Mouse (Mus musculus) embryonic facial prominence, embryonic 10.5 days (tissue): ENCODE measurements around the gene Otulinl. TPM values are rescaled to one million over a fixed set of nuclear protein-coding genes. Genes with fewer than 3 reads are reported as not detected.

ENCODE experiments used
- DNase-seq: peaks from one replicate; pipeline ENCODE4 v3.0.0-alpha.2; 2017; ENCODE audit warnings: low spot score
- H3K27ac ChIP-seq: fragments of 300-500 bp; sonication (generic); replicated peaks from 2 replicates; pipeline ENCODE4 v1.5.1; 2016; ENCODE audit warnings: mild to moderate bottlenecking
- H3K27me3 ChIP-seq: fragments of 300-500 bp; sonication (generic); replicated peaks from 2 replicates; pipeline ENCODE4 v1.6.1; 2016; ENCODE audit warnings: low read depth, mild to moderate bottlenecking; ENCODE audit not compliant: poor library complexity, severe bottlenecking
- H3K36me3 ChIP-seq: fragments of 300-500 bp; sonication (generic); replicated peaks from 2 replicates; pipeline ENCODE4 v1.6.1; 2016; ENCODE audit warnings: mild to moderate bottlenecking, moderate library complexity
- H3K4me1 ChIP-seq: fragments of 300-500 bp; sonication (generic); 2 replicates; pipeline ENCODE4 v1.6.1; 2016
- H3K4me3 ChIP-seq: fragments of 300-500 bp; sonication (generic); 2 replicates; pipeline ENCODE4 v1.5.1; 2016; ENCODE audit warnings: mild to moderate bottlenecking, moderate library complexity
- H3K9me3 ChIP-seq: fragments of 300-500 bp; sonication (generic); 2 replicates; pipeline ENCODE4 v1.6.1; 2016; ENCODE audit warnings: mild to moderate bottlenecking
- WGBS: fragments of 180-500 bp; shearing (Covaris S2); methylation state at CpG from one replicate; pipeline ENCODE4 v1.1.7; 2016; 5-methylcytosine and 5-hydroxymethylcytosine counted together
- polyA plus RNA-seq: library from polyadenylated mRNA; unstranded; fragments of >200 nt; fragmentation: Nextera tagmentation; extraction: Ambion mirVana; gene quantifications from 2 replicates; pipeline ENCODE4 v1.2.1, GENCODE M21; 2016

Otulinl gene
- polyA plus RNA-seq, 1 experiment from 2014 or later = 7.9 TPM

DNA sequence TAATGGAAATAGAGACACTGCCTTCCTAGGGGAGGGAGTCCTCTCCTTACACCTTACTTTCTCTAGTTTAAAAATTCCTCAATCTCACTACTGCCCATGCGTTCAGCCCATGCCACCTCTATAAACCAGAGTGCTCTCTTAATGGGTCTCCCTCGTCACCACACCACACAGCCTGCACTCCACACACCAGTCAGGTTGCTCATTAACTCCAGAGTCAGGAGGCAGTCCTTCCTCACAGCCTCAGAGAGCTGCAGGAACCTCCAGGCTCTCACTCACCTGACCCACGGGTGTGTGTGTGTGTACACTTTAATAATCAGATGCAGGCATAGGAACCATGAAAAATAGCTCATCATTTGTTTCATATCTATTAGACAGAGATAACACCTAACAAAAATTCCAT lies 61.7 kb downstream of the Otulinl start:
- no peak for DNase-seq
- Histone ChIP-seq H3K27me3 (no peaks in the 10 kb centered on the region), H3K9me3 (no peaks in the 10 kb centered on the region), H3K36me3 (peaks cover 88% of the 10 kb centered on the region), H3K4me1 (no peaks in the 10 kb centered on the region), H3K27ac (no peak overlapping the region), H3K4me3 (no peak overlapping the region)
- WGBS = 90% methylated on average over 3 of the region's 3 CpGs

DNA sequence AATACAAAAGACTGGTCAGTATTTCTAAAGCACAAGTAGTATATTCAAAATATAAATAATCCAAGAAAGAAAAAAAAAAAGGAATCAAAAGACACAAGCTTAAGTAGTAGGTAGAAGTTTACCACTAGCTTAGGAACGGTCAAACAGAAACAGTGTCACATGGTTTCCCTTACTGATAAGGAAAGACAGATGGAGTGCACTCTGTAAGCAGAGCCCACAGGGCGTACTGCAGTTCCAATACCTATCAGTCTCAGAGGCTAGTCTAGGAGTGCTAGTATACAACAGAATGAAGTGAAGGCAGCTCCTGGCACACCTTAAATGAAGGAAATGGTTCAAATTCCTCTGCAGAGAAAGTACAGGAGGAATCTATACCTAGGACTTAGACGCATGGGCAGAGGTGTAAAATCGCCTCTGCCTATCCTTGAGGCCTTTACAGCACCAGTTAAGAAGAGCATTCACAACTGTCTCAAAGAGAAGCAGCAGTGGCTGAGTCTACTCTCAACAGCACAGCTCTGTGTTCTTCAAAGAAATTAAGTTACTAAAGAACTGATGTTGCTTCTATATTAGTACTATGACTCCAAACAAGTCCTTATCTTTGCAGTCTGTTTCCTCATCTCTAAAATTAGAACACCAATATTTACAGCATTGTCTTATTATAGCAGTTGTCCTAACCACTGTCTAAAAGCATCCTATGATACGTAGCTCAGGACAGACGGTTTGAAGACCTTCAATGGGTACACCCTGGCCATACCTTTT lies 62.4 kb downstream of the Otulinl start:
- H3K27ac ChIP-seq = no peak overlapping the region
- WGBS = 87% methylated on average over 6 of the region's 6 CpGs
- no peak overlapping the region for H3K4me3 ChIP-seq
- peaks cover 89% of the 10 kb centered on the region for H3K36me3 ChIP-seq
- no peaks in the 10 kb centered on the region for H3K9me3 ChIP-seq
- H3K4me1 ChIP-seq = no peaks in the 10 kb centered on the region
- no peaks in the 10 kb centered on the region for H3K27me3 ChIP-seq
- no peak for DNase-seq

DNA sequence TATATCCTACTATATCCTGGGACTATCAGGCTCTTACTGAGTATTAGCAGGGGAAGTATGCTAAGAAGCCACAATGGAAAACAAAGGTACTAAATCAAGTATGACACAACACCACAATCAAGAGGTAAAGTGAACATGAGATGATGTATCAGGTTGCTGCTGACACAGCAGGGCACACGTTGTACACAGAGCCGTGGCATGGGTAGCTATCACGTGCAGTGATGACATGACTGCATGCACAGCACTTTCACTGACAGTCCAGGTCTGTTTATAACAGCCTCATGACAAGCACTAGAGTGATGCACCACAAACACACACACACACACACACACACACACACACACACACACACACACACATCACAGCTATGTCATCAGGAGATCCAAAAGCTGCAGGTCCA lies 64.2 kb downstream of the Otulinl start:
- Histone ChIP-seq H3K9me3 (no peaks in the 10 kb centered on the region), H3K27me3 (no peaks in the 10 kb centered on the region), H3K27ac (no peak overlapping the region), H3K4me3 (no peak overlapping the region), H3K4me1 (no peaks in the 10 kb centered on the region), H3K36me3 (peaks cover 74% of the 10 kb centered on the region)
- WGBS = 93% methylated on average over 3 of the region's 3 CpGs
- DNase-seq = no peak

DNA sequence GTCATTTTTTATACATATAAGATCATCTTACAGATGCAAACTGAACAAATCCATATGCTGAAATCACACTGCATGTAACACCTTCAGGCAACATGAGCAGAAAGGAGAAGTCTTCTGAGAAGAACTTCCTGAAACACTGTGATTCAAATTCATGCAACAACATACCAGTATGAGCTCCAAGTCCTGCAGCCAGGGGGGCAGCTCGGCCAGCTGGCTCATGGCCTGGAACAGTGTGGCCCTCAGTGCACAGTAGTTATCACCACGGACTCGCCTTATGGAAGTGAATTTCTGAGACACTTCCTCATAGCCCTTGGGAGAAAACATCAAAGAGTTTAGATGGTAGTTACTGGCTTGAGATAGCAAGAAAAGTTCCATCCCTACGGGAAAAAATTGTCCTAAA lies 65.2 kb downstream of the Otulinl start:
- WGBS = 88% methylated on average over 4 of the region's 4 CpGs
- peaks cover 77% of the 10 kb centered on the region for H3K36me3 ChIP-seq
- H3K9me3 ChIP-seq = no peaks in the 10 kb centered on the region
- H3K4me1 ChIP-seq = no peaks in the 10 kb centered on the region
- DNase-seq = no peak
- H3K27me3 ChIP-seq = no peaks in the 10 kb centered on the region
- no peak overlapping the region for H3K27ac ChIP-seq
- no peak overlapping the region for H3K4me3 ChIP-seq

DNA sequence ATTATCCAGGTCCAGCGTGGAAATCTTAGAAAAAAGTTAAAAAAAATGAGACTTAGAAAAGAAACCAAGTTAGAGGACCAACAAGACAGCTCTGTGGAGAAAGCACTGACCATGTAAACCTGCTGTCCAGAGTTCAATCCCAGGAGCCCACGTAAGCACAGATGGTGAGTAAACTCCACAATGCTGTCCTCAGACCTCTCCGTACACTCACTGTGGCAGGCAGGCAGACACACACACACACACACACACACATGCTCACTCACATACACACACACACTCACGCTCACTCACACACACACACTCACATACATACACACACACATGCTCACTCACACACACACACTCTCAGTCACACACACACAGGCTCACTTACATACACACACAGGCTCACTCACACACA lies 68.1 kb downstream of the Otulinl start:
- H3K9me3 ChIP-seq = no peaks in the 10 kb centered on the region
- DNase-seq = no peak
- peaks cover 73% of the 10 kb centered on the region for H3K36me3 ChIP-seq
- H3K27ac ChIP-seq = no peak overlapping the region
- no peaks in the 10 kb centered on the region for H3K4me1 ChIP-seq
- 95% methylated on average over 4 of the region's 4 CpGs for WGBS
- H3K4me3 ChIP-seq = no peak overlapping the region
- H3K27me3 ChIP-seq = no peaks in the 10 kb centered on the region

DNA sequence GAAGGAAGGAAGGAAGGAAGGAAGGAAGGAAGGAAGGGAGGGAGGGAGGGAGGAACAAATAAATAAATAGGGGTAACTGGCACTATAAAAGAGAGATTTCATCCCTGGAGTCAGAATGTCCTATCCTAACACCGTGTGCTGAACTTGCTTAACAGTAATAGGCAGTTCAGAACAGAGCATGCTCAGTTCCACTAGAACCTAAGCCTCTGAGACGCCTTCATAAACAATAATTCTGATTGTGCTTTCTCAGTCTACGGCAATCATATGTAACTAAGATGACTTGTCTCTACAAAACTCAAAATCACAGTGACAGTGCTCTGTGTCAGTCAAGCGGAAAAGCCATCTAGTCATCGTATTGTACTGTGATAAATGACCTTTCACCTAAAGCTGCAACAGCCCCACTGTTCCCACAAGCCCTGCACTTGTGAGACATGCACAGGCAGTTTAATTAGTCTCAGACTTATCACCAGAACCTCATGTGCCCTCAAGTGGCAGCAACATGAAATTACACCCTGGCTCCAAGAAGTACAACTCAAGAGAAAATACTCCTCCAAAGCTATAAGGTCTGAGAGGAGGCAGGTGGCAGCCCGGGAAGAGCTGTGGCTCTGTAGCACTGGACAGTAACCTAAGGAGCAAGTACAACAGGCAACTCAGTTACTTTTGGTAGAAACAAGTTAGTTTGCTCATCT lies 68.7 kb downstream of the Otulinl start:
- no peak overlapping the region for H3K27ac ChIP-seq
- H3K27me3 ChIP-seq = no peaks in the 10 kb centered on the region
- H3K4me3 ChIP-seq = no peak overlapping the region
- WGBS = 62% methylated on average over 6 of the region's 6 CpGs
- H3K36me3 ChIP-seq = peaks cover 73% of the 10 kb centered on the region
- no peaks in the 10 kb centered on the region for H3K9me3 ChIP-seq
- H3K4me1 ChIP-seq = no peaks in the 10 kb centered on the region
- peak; percentile 67 for DNase-seq

DNA sequence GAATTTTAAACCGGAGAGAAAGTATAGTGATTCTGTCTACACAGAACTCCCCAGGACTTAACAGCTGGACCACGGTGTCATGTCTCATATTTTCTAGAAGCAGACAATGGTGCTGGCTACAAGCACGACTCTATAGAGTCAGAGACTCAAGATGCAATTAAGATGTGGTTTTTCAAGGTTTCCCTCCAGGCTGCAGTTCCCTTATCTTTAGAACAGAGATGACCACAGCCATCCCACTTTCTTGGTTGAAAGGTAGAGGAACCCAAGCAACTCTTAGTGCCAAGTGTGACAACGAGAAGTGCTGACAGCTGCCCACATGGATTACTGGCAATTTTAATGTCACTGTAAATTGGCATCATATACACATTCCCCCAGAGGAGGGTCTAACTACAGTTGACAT lies 71.8 kb downstream of the Otulinl start:
- no peaks in the 10 kb centered on the region for H3K9me3 ChIP-seq
- H3K27ac ChIP-seq = no peak overlapping the region
- no peaks in the 10 kb centered on the region for H3K27me3 ChIP-seq
- H3K4me3 ChIP-seq = no peak overlapping the region
- no peak for DNase-seq
- H3K4me1 ChIP-seq = no peaks in the 10 kb centered on the region
- peaks cover 72% of the 10 kb centered on the region for H3K36me3 ChIP-seq
- WGBS = 87% methylated on average over 4 of the region's 4 CpGs

DNA sequence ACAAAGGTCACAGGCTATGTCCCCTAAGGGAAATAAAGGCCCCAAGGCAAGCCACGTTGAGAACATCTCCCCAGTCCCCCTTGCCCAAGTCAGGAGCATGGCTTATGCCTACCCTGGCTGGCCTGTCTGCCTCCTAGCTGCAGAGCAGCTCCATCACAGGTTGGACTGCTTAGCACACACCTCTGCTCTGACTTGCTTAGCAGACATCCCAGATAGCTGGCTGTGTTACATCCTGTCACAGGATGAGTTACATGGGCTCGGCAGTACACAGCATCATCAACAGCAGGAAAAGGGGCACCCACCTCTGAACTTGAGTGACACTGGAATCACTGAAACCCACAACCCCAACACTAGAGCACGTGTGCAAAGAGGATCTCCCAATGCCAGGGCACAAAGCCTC lies 76.1 kb downstream of the Otulinl start:
- H3K4me1 ChIP-seq = no peaks in the 10 kb centered on the region
- H3K36me3 ChIP-seq = peaks cover 74% of the 10 kb centered on the region
- H3K4me3 ChIP-seq = no peak overlapping the region

More for the DNA sequence above, 76.1 kb downstream of the Otulinl start:
- no peaks in the 10 kb centered on the region for H3K9me3 ChIP-seq
- H3K27ac ChIP-seq = no peak overlapping the region
- H3K27me3 ChIP-seq = no peaks in the 10 kb centered on the region
- WGBS = 82% methylated on average over 3 of the region's 3 CpGs
- no peak for DNase-seq

Other genes starting within 250 kb of the Otulinl start
- gene Ank, start 214.9 kb downstream of the Otulinl start, polyA plus RNA-seq = 5.9 and 6.2 TPM in 2 replicates
- 26.4 and 27.7 TPM in 2 replicates for gene Otulin, start 50.9 kb downstream of the Otulinl start, polyA plus RNA-seq